In genomic region chr3:144537078-144537855, GRCm38 (mm10) we compare ENCODE assay signal across 8 mouse cellular contexts. TPM values are rescaled to one million over a fixed set of nuclear protein-coding genes. Genes with fewer than 3 reads are reported as not detected.
A peak's percentile ranks its signal among the peaks of the same experiment; 100 is the strongest.
DNase-seq lines count a peak whose midpoint lies in the region; ATAC-seq and TF ChIP-seq lines count a peak whose summit lies in the region.

No protein-coding gene starts in this region.

- no peak overlapping the region for H3K4me2 ChIP-seq in intestine, embryonic 14.5 days (ENCODE audit: low read length)
- H3K4me2 ChIP-seq in intestine, postnatal 0 days (replicated peaks; ENCODE audit: low read depth): no peak overlapping the region
- H3K4me2 ChIP-seq in hindbrain, postnatal 0 days (ENCODE audit: low read depth, low read length): no peak overlapping the region

- ATAC-seq in intestine, embryonic 14.5 days (replicated peaks; ENCODE audit: low FRiP score, low TSS enrichment, low read depth): no peak
- ATAC-seq in intestine, postnatal 0 days: no peak
- no peak for ATAC-seq in hindbrain, postnatal 0 days

- WGBS in intestine, embryonic 14.5 days: 88% methylated on average over 7 of the region's 7 CpGs
- WGBS in intestine, postnatal 0 days: 83% methylated on average over 7 of the region's 7 CpGs
- WGBS in hindbrain, postnatal 0 days: 57% methylated on average over 7 of the region's 7 CpGs

- no peaks in the 10 kb centered on the region for H3K36me3 ChIP-seq in intestine, embryonic 14.5 days (ENCODE audit: control insufficient read depth, insufficient read depth, low read length)
- no peaks in the 10 kb centered on the region for H3K36me3 ChIP-seq in intestine, postnatal 0 days (ENCODE audit: control insufficient read depth, insufficient read depth)
- no peaks in the 10 kb centered on the region for H3K36me3 ChIP-seq in megakaryocyte, embryonic 14.5 days (replicated peaks; ENCODE audit: low read length)
- no peaks in the 10 kb centered on the region for H3K36me3 ChIP-seq in hindbrain, postnatal 0 days (ENCODE audit: insufficient read depth, low read length)

- no peak for TF ChIP-seq CTCF in intestine, postnatal 0 days (IDR thresholded peaks at IDR 0.05; ENCODE audit: low read depth)
- no peak for TF ChIP-seq CTCF in hindbrain, postnatal 0 days (IDR thresholded peaks at IDR 0.05; ENCODE audit: low read depth)

- peak; percentile 13 for DNase-seq in intestine, embryonic 14.5 days (ENCODE audit: low spot score)
- peak; percentile 16 for DNase-seq in R1 (ENCODE audit: low read depth, low spot score)
- peak; percentile 27 to 36 for DNase-seq in cerebellum, postnatal 10 days
- DNase-seq in adrenal gland, adult (ENCODE audit: inconsistent age in 2 of 2, low spot score in 1 of 2): no peak
- no peak for DNase-seq in urinary bladder, adult 18-20 months (ENCODE audit: low spot score in 2 of 2)
- DNase-seq in hindbrain, postnatal 0 days (ENCODE audit: low spot score): no peak

- H3K9ac ChIP-seq in intestine, embryonic 14.5 days (ENCODE audit: low read length): no peak overlapping the region
- H3K9ac ChIP-seq in intestine, postnatal 0 days (ENCODE audit: low read depth, low read length): no peak overlapping the region
- no peak overlapping the region for H3K9ac ChIP-seq in hindbrain, postnatal 0 days (replicated peaks; ENCODE audit: low read length)

- no peak overlapping the region for H3K4me3 ChIP-seq in intestine, embryonic 14.5 days (ENCODE audit: low read depth, low read length)
- no peak overlapping the region for H3K4me3 ChIP-seq in intestine, postnatal 0 days (ENCODE audit: low read depth, low read length)
- H3K4me3 ChIP-seq in megakaryocyte, embryonic 14.5 days (replicated peaks): peak overlapping the region; percentile 81
- H3K4me3 ChIP-seq in hindbrain, postnatal 0 days (ENCODE audit: low read length): no peak overlapping the region

- H3K27me3 ChIP-seq in intestine, embryonic 14.5 days (replicated peaks; ENCODE audit: control insufficient read depth, insufficient read depth, low read length): no peaks in the 10 kb centered on the region
- H3K27me3 ChIP-seq in intestine, postnatal 0 days (replicated peaks; ENCODE audit: control insufficient read depth, insufficient read depth, low read length): no peaks in the 10 kb centered on the region
- H3K27me3 ChIP-seq in megakaryocyte, embryonic 14.5 days (replicated peaks): no peaks in the 10 kb centered on the region
- H3K27me3 ChIP-seq in hindbrain, postnatal 0 days (ENCODE audit: insufficient read depth, low read length): no peaks in the 10 kb centered on the region

- no peak overlapping the region for H3K27ac ChIP-seq in intestine, embryonic 14.5 days (ENCODE audit: low read depth)
- no peak overlapping the region for H3K27ac ChIP-seq in intestine, postnatal 0 days (ENCODE audit: low read depth, low read length)
- H3K27ac ChIP-seq in hindbrain, postnatal 0 days: no peak overlapping the region

- H3K4me1 ChIP-seq in intestine, embryonic 14.5 days (replicated peaks; ENCODE audit: control insufficient read depth, insufficient read depth, low read length): peaks cover 30% of the 10 kb centered on the region
- H3K4me1 ChIP-seq in intestine, postnatal 0 days (replicated peaks; ENCODE audit: control insufficient read depth, insufficient read depth, low read length): no peaks in the 10 kb centered on the region; the same call in 1 of the 2 replicates
- H3K4me1 ChIP-seq in megakaryocyte, embryonic 14.5 days: peaks cover 81% of the 10 kb centered on the region
- H3K4me1 ChIP-seq in hindbrain, postnatal 0 days (ENCODE audit: insufficient read depth, low read length): 0 out of 2 replicates have a peak, but pooled peaks cover 6% of the 10 kb centered on the region

- H3K9me3 ChIP-seq in intestine, embryonic 14.5 days (ENCODE audit: control insufficient read depth, low read length): no peaks in the 10 kb centered on the region
- H3K9me3 ChIP-seq in intestine, postnatal 0 days (ENCODE audit: control insufficient read depth): no peaks in the 10 kb centered on the region
- H3K9me3 ChIP-seq in megakaryocyte, embryonic 14.5 days: no peaks in the 10 kb centered on the region
- H3K9me3 ChIP-seq in hindbrain, postnatal 0 days (ENCODE audit: low read length): no peaks in the 10 kb centered on the region

RNA-seq across cellular contexts. Expression of gene Hs2st1, which starts 32.7 kb away (rescaled TPM):
- polyA plus RNA-seq in intestine, embryonic 14.5 days (2014; fragmentation: Nextera tagmentation; extraction: Ambion mirVana): 13.7 and 14.3 TPM in 2 replicates
- polyA plus RNA-seq in intestine, postnatal 0 days (2015; fragmentation: Nextera tagmentation; extraction: Ambion mirVana): 6.1 and 6.9 TPM in 2 replicates
- polyA plus RNA-seq in megakaryocyte, embryonic 14.5 days (2012; ENCODE audit: insufficient read depth, low replicate concordance): 1.5 and 3.8 TPM in 2 replicates
- 38.8 and 39.2 TPM in 2 replicates for total RNA-seq in hindbrain, postnatal 0 days (2014; rRNA removed)
- polyA plus RNA-seq in hindbrain, postnatal 0 days (2015; fragmentation: Nextera tagmentation; extraction: Ambion mirVana): 11.0 and 11.1 TPM in 2 replicates

RNA-seq across cellular contexts. Expression of gene Selenof, which starts 32.8 kb away (rescaled TPM):
- 448 and 458 TPM in 2 replicates for polyA plus RNA-seq in intestine, embryonic 14.5 days (2014; fragmentation: Nextera tagmentation; extraction: Ambion mirVana)
- polyA plus RNA-seq in intestine, postnatal 0 days (2015; fragmentation: Nextera tagmentation; extraction: Ambion mirVana): 504 and 571 TPM in 2 replicates
- polyA plus RNA-seq in megakaryocyte, embryonic 14.5 days (2012; ENCODE audit: insufficient read depth, low replicate concordance): 4.8 and 35.5 TPM in 2 replicates
- 210 and 211 TPM in 2 replicates for total RNA-seq in hindbrain, postnatal 0 days (2014; rRNA removed)
- polyA plus RNA-seq in hindbrain, postnatal 0 days (2015; fragmentation: Nextera tagmentation; extraction: Ambion mirVana): 686 and 693 TPM in 2 replicates

Comparison
In these comparisons a context has a peak if more than half of its experiments do, and no peak if none do; other contexts are left out.
1. DNase-seq: peak in intestine, embryonic 14.5 days (single experiment), R1 (single experiment) and cerebellum, postnatal 10 days (2 of 2); none in adrenal gland, adult (0 of 2), urinary bladder, adult 18-20 months (0 of 2) and hindbrain, postnatal 0 days (single experiment).
2. RNA of gene Selenof, which starts 32.8 kb away (polyA plus RNA-seq): 686 to 693 TPM in hindbrain, postnatal 0 days, 504 to 571 TPM in intestine, postnatal 0 days and 448 to 458 TPM in intestine, embryonic 14.5 days; 4.8 to 35.5 TPM in megakaryocyte, embryonic 14.5 days; every median in the first group is over 10 times any median in the second.